Mouse (Mus musculus): Measurements from ENCODE around the gene Egfem1. TPM values are rescaled to one million over a fixed set of nuclear protein-coding genes. Genes with fewer than 3 reads are reported as not detected.

The Egfem1 gene
- total and polyA plus RNA-seq, 3 experiments, result not detected

DNA sequence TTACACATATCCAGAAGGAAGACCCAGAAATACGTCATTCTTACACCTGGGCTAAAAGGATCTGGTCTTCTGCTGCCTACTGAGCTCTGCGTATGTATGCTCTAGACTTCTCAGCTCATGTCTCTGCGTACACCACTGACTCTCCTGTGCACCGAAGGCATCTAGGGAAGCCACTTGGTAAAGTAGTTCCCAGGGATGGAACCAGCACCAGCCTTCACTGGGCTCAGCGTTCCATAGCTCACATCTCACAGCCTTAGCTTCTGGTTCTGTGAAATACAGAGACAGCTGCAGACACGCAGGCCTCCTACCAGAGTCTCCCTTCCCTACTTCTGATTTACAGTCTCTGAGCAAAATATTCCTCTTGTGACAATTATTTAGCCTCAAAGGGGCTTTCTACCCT lies 361.2 kb downstream of the Egfem1 start:
- dilution Hi-C loops (cut with MboI; ENCODE audit: extremely low pct_ligation_motif_present, extremely low pct_unique_long_range_greater_than_20kb, low sequenced_read_pairs), result no loop called here
- in situ Hi-C loops (cut with MboI; ENCODE audit: low pct_ligation_motif_present, low pct_unique_long_range_greater_than_20kb, low sequenced_read_pairs), result no loop called here
- no peak for TF ChIP-seq TBP (conservative IDR thresholded peaks at IDR 0.05; ENCODE audit: low read depth, low read length)
- TF ChIP-seq RCOR1 (conservative IDR thresholded peaks at IDR 0.05; ENCODE audit: low read depth, low read length), result no peak
- no peak for TF ChIP-seq CTCF (conservative IDR thresholded peaks at IDR 0.05 in 1 of 2, IDR thresholded peaks at IDR 0.05 in 1 of 2; ENCODE audit: low read depth in 2 of 2, low read length in 2 of 2)
- no peak for TF ChIP-seq ZKSCAN1 (IDR thresholded peaks at IDR 0.05; ENCODE audit: borderline replicate concordance, low read depth, low read length)
- no peak for TF ChIP-seq ZMIZ1 (IDR thresholded peaks at IDR 0.05; ENCODE audit: low read depth, low read length)
- TF ChIP-seq MAZ (IDR thresholded peaks at IDR 0.05; ENCODE audit: low read depth, low read length), result no peak
- TF ChIP-seq SIN3A (IDR thresholded peaks at IDR 0.05; ENCODE audit: low read length), result no peak
- TF ChIP-seq MYC (IDR thresholded peaks at IDR 0.05; ENCODE audit: low read depth, low read length), result no peak
- no peak for TF ChIP-seq IRF4 (IDR thresholded peaks at IDR 0.05; ENCODE audit: low read depth, low read length)
- TF ChIP-seq JUND (conservative IDR thresholded peaks at IDR 0.05; ENCODE audit: low read depth, low read length), result no peak
- no peak for TF ChIP-seq TCF12 (IDR thresholded peaks at IDR 0.05; ENCODE audit: low read depth, low read length)
- no peak for TF ChIP-seq NELFE (IDR thresholded peaks at IDR 0.05; ENCODE audit: low read depth, low read length)
- TF ChIP-seq CHD1 (IDR thresholded peaks at IDR 0.05; ENCODE audit: low read depth, low read length), result no peak

GRCm38 (mm10) chr3:29444661-29445060 lies 362.8 kb downstream of the Egfem1 start:
- no peaks in the 10 kb centered on the region for H3K79me2 ChIP-seq (replicated peaks; ENCODE audit: control insufficient read depth, extremely low read depth, insufficient read depth, poor library complexity, severe bottlenecking)
- TF ChIP-seq KAT2A (IDR thresholded peaks at IDR 0.05; ENCODE audit: insufficient replicate concordance, low read length), result no peak
- no peak for TF ChIP-seq JUN (IDR thresholded peaks at IDR 0.05; ENCODE audit: insufficient read depth, low read depth, low read length)
- no peak for TF ChIP-seq ELF1 (IDR thresholded peaks at IDR 0.05; ENCODE audit: low read depth, low read length)
- TF ChIP-seq EP300 (IDR thresholded peaks at IDR 0.05; ENCODE audit: low read length), result no peak
- TF ChIP-seq NRF1 (IDR thresholded peaks at IDR 0.05; ENCODE audit: low read depth, low read length), result no peak
- no peak for TF ChIP-seq SIN3A (IDR thresholded peaks at IDR 0.05; ENCODE audit: low read length)
- no peak for TF ChIP-seq MAFK (IDR thresholded peaks at IDR 0.05; ENCODE audit: insufficient replicate concordance, low read length)
- no peak for TF ChIP-seq UBTF (IDR thresholded peaks at IDR 0.05; ENCODE audit: low read depth, low read length)
- no peak for TF ChIP-seq CHD2 (IDR thresholded peaks at IDR 0.05; ENCODE audit: low read length)
- DNase-seq (ENCODE audit: extremely low read depth), result no peak
- H3K9me3 ChIP-seq (replicated peaks; ENCODE audit: low read length), result peaks cover 36% of the 10 kb centered on the region
- H3K27ac ChIP-seq (ENCODE audit: insufficient read depth, low read depth), result no peak overlapping the region
- H3K36me3 ChIP-seq (replicated peaks in 1 of 2; ENCODE audit: control insufficient read depth in 1 of 2, insufficient read depth in 1 of 2, low read length in 1 of 2), result no peaks in the 10 kb centered on the region
- dilution Hi-C loops (cut with MboI; ENCODE audit: extremely low pct_ligation_motif_present, extremely low pct_unique_long_range_greater_than_20kb, low sequenced_read_pairs), result no loop called here
- no peaks in the 10 kb centered on the region for H3K4me1 ChIP-seq (ENCODE audit: control insufficient read depth in 1 of 2, insufficient read depth in 2 of 2)
- no peaks in the 10 kb centered on the region for H3K27me3 ChIP-seq (replicated peaks)
- in situ Hi-C loops (cut with MboI; ENCODE audit: low pct_ligation_motif_present, low pct_unique_long_range_greater_than_20kb, low sequenced_read_pairs), result no loop called here
- H3K4me2 ChIP-seq (ENCODE audit: insufficient read depth, low read depth, poor library complexity, severe bottlenecking), result no peak overlapping the region
- H3K9ac ChIP-seq (ENCODE audit: insufficient read depth, low read depth), result no peak overlapping the region
- no peak overlapping the region for H3K4me3 ChIP-seq (replicated peaks in 1 of 3; ENCODE audit: low read depth in 2 of 3, low read length in 2 of 3, poor library complexity in 1 of 3)

More for the DNA sequence above, 361.2 kb downstream of the Egfem1 start:
- Histone ChIP-seq H3K27ac (ENCODE audit: insufficient read depth, low read depth) (no peak overlapping the region), H3K9me3 (replicated peaks; ENCODE audit: low read length) (peaks cover 35% of the 10 kb centered on the region), H3K27me3 (replicated peaks) (no peaks in the 10 kb centered on the region), H3K4me1 (ENCODE audit: control insufficient read depth in 1 of 2, insufficient read depth in 2 of 2) (no peaks in the 10 kb centered on the region), H3K4me2 (ENCODE audit: insufficient read depth, low read depth, poor library complexity, severe bottlenecking) (no peak overlapping the region), H3K79me2 (replicated peaks; ENCODE audit: control insufficient read depth, extremely low read depth, insufficient read depth, poor library complexity, severe bottlenecking) (no peaks in the 10 kb centered on the region), H3K36me3 (replicated peaks in 1 of 2; ENCODE audit: control insufficient read depth in 1 of 2, insufficient read depth in 1 of 2, low read length in 1 of 2) (no peaks in the 10 kb centered on the region), H3K4me3 (replicated peaks in 1 of 3; ENCODE audit: low read depth in 2 of 3, low read length in 2 of 3, poor library complexity in 1 of 3) (no peak overlapping the region), H3K9ac (ENCODE audit: insufficient read depth, low read depth) (no peak overlapping the region)
- no peak for DNase-seq (ENCODE audit: extremely low read depth)
